Mouse (Mus musculus) heart, adult 9 months (tissue): ENCODE data around the gene Cnga4.
"Not testable (repeated sequence)": the region's sequence is repeated elsewhere in the genome, so short reads cannot be mapped to it uniquely, and the experiment has no call there.

Experiments
- DNase-seq, 2 experiments: peaks; one replicate each; pipeline ENCODE4 v3.0.0; 2022; ENCODE audit warnings: low spot score in 2 of 2

Gene Cnga4

GRCm38 (mm10) chr7:105404268-105404667 lies at the start of gene Cnga4:
Gene Cnga4, plus strand, starts transcription at chr7:105404568.
- no peak for DNase-seq

DNA sequence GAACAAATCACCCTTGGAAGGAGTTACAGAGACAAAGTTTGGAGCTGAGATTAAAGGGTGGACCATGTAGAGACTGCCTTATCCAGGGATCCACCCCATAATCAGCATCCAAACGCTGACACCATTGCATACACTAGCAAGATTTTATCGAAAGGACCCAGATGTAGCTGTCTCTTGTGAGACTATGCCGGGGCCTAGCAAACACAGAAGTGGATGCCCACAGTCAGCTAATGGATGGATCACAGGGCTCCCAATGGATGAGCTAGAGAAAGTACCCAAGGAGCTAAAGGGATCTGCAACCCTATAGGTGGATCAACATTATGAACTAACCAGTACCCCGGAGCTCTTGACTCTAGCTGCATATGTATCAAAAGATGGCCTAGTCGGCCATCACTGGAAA lies 48.3 kb upstream of the Cnga4 start:
- DNase-seq, result not testable (repeated sequence)

DNA sequence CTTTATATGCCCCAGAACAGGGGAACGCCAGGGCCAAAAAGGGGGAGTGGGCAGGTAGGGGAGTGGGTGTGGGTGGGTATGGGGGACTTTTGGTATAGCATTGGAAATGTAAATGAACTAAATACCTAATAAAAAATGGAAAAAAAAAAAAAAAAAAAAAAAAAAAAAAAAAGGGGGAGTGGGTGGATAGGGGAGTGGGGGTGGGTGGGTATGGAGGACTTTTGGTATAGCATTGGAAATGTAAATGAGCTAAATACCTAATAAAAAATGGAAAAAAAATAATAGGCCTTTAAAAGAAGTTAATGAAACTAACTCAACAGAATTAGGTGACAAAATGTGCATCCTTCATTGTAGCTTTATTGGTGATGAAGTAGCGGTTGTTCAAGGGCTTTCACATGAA lies 47.9 kb upstream of the Cnga4 start:
- not testable (repeated sequence) for DNase-seq

DNA sequence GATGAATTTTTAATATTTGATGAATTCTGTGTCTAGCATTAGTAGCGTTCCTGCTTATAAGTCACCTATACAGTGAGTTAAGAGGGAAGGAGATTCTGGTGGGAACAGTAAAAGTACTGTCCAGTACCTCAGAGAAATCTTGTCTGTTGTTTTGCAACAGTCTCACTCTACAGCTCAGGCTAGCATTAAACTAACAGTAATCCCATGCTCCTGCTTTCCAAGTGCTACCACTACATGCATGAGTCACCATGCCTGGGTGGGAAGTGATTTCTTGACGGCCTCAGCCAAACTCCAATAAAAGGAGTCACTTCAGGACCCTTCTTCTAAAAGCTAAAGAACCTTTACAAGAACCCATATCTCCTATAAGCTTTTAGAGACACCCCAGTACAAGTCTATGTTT lies 42.7 kb upstream of the Cnga4 start:
- no peak for DNase-seq

DNA sequence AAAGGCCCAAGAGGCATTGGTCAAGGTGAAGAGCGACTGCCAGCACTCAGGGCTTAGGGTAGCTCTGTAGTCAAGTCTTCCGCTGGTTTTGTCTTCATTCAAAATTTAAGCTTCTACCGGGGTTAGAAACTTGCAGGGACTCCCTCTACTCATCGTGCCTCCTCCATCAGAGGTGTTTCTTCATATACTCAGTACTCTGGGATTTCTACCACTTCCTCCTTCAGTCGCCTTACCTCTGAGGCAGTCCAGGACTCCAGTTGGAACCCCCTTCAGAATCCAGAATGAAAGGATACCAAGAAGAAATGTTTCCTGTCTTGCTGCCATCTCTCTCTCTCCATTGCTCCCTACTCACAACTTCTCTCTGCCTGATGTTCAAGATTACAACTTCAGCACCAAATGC lies 37.1 kb upstream of the Cnga4 start:
- DNase-seq, result no peak

GRCm38 (mm10) chr7:105367930-105368329 lies 36.4 kb upstream of the Cnga4 start, which contains the start of gene Olfr692:
Gene Olfr692, plus strand, starts transcription at chr7:105368230.
- no peak for DNase-seq

DNA sequence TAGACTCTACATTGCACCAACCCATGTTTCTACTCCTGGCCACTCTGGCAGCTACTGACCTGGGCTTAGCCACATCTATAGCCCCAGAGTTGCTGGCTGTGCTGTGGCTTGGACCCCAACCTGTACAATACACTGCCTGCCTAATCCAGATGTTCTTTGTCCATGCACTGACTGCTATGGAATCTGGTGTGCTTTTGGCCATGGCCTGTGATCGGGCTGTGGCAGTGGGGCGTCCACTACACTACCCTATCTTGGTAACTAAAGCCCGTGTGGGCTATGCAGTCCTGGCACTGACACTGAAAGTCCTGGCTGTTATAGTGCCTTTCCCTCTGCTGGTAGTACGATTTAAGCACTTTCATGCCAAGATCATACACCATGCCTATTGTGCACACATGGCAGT lies 35.8 kb upstream of the Cnga4 start:
- no peak for DNase-seq

DNA sequence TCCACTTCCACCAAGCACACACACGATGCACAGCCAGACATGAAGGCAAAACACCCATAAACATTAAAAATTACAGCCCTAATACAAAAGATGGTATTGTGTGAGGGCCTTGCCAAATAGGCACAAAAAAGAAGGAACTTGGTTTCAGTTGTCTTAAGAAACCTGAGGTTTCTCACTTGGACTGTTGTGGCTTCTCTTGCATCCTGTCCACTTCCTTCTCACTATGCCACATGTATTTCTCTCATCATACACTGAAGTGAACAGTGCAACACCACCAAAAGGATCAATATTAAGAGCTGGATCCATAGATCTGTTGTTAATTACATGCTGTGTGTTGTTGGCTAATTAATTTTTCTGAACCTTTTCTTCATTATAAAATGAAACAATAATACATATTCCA lies 31.5 kb upstream of the Cnga4 start:
- DNase-seq, result no peak

- peak; percentile 20 to 60 for DNase-seq
Measured at GRCm38 (mm10) chr7:105373509-105373908, 30.9 kb upstream of the Cnga4 start.

DNA sequence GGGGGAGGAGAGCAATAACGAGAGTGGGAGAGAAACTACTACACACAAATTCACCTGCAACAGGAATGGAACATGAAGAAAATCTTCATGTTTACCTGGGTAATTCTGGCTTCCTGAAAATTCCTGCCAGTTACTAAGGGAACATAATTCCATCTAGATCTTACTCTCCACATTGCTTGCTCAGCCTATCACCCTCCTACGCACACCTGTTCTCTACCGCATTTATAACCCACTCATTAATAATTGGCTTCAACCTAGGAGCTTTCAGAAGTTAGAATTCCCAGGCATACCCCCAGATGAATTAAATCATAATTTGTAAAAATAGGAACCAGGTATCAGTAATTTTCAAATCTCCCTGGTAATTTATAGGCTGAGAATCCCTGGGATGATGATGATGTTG lies 30.4 kb upstream of the Cnga4 start:
- no peak for DNase-seq

DNA sequence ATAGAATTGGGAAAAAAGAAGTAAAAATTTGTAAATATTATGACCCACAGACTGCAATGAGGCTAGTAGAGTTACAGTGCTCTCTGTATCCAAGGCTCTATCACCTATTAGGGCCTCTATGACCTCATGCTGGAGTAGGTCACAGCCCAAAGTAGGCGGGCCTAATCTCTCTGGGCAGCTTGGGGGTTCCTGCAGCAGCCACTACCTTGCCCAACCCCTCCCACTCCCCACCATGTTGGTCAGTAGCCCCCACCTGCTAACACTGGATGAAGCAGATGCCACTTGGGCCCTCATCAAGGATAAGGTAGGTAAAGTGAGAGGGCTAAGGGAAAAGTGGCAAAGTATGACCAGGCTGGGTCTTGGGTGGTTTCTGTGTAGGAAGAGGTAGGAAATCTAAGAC lies 29.5 kb upstream of the Cnga4 start, which contains the start of gene Gm5901:
Gene Gm5901 (plus strand): TSS at position 173 of the 400 bp plus-strand sequence.
- no peak for DNase-seq

DNA sequence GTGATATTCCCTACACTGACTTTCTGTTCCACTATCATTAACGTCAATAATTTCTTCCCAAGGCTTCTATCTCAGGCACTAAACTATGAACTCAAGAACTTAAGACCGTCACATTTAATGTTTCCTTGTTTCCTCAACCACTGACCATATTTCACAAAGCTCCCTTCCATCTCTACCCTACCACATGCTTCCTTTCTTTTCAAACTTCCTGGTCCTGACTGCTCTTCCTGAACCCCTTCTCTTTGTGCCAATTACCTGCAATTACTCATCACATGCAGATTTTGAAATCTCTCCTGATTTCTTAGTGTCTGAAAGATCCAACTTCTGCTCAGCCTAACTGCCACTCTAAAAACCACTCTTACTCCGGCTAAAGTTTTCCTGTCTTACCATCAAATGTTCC lies 24.0 kb upstream of the Cnga4 start:
- DNase-seq, result no peak

DNA sequence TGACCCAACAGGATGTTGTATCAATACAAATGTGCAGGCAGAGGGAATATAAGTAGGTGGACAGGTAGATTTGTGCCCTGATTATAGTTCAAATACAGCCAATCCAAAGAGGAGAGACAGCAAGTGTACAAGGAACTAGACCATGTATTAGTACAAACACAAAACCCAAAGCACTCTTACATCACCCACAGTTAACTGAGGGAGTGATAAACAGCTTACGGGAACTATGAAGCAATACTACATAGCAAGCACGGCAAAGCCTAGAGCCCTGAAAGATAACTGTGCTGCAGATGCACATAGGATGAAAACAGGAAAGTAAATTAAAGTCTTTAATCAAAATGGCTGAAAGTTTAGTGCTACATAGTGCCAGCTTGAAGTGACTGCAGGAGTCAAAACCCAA lies 16.7 kb upstream of the Cnga4 start:
- no peak for DNase-seq

DNA sequence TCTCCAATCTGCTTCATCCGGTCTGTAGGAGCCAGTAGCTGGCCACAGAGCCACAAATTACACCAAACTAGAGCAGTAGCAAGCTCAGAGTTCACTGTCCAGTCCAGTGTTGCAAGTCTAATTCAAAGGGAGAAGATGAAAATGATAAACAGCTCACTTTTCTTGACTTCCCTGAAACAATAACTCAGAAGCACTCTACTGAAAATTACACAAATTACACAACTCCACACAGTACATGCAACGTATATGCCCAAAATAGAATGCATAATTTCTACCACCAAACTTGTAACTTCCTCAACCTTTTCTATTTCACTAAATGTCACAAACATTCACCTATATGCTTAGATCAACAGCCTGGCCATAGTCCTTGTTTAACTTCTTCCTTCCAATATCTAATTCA lies 14.1 kb upstream of the Cnga4 start:
- no peak for DNase-seq

GRCm38 (mm10) chr7:105394606-105395005 lies 9.8 kb upstream of the Cnga4 start:
- DNase-seq, result no peak

DNA sequence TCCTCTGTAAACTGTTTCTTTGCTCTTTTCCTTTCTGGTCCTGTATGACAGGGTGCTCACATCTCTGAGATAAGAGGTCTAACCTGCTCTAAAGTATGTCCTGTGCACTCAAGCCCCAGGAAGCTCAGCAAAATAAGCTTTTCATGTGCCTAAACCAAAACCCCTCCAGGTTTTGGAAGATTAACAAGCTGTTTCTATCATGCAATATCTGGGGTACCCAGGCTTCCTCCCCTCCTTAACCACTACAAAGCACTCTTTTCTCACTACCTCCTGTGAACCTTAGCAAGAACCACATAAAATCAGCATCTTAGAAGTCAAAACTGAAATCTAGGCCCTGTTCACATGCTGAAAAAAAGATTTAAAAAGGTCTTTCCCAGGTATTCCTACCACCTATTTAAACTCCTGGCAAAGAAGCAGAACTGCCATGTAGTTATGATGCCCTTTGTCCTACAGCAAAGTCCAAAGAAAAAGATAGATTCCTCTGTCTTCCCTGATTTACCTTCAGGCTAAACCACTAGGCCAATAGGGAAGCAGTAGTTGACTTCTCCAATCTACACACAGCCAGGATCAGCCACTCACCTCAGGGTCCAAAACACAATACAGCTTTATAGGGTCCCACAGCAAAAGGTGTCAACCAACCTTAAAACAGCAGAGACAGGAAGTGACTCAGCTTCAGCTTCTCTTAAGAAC lies 9.1 kb upstream of the Cnga4 start:
- DNase-seq, result no peak

- no peak for DNase-seq
Measured at GRCm38 (mm10) chr7:105396126-105396525, 8.2 kb upstream of the Cnga4 start.

DNA sequence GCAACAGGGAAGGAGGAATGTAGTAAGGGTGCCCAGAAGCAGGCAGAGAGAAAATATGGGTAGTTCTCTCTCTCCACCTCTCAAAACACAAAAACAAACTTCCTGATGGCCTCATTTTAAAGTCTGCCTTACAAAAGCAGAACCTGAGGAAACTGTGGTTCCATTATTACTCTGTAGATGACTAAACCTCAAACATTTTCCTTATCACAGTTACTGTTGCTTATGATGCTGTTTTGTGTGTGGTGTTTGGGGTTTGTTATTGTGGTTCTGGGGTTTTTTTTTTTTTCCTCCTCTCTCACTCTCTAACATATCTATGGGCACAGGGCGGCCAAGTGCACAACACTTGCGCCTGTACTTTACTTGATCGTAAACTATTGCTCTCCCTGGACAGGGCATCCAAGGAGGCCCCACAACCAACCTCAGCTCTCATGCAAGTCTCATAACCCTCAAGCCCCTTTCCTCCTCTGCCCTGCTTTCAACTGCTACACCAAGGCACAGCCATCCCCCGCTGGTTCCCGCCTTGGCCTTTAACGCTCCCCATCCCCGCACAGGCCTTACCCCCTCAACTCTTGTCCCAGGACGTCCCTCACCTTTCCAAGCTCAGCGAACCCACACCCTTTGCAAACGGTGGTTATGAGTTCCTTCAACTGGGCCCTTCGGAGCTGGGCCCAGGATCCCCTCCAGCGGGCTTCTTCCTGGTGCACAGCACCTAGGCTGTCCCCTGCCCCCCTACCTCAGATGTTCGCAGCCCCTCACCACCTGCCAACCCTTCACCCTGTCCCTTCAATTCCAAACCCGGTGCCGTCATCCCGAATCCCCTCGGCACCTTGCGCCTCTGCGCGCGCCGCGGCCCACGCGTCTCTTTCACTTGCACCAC lies 5.1 kb upstream of the Cnga4 start:
- DNase-seq, result no peak

DNA sequence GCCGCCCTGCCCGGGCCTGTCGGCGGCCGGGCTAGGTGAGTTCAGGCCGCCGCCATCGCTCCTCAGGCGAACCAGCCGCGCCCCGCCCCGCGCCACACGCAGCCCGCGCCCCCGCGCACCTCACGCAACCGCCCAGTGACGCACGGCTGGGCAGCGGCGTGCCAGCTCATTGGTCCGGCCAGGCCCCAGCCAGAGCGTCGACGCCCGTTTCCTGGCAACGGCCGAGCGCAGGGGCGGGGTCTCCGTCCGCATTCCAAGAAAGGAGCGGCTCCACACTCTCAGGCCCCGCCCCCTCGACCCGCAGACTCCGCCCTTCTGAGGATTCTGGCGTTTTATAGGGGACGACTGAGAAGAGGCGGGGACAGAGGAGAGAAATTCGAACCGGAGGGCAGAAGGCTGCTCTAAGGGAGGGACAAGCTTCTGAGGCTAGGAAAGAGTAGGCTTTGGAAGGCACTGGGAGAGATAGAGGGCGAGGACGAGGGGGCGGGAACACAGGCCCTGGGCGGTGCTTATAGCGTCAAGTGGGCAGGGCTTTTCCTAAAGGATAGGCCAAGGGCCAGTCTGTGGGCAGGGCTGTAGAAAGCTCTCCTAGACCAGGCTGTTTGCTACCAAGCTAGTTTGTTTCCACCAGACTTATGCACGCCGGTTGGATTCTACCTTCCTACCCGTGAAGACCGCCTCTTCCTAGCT lies 4.3 kb upstream of the Cnga4 start, which contains the start of gene Fam160a2:
Gene Fam160a2 (minus strand): TSS at position 120 of the 690 bp plus-strand sequence.
- DNase-seq, result peak; percentile 99 to 100

GRCm38 (mm10) chr7:105406322-105406721 lies 2.0 kb downstream of the Cnga4 start:
- no peak for DNase-seq

- DNase-seq, result peak; percentile 36 to 75
Measured at GRCm38 (mm10) chr7:105411874-105412632, 7.7 kb downstream of the Cnga4 start.

DNA sequence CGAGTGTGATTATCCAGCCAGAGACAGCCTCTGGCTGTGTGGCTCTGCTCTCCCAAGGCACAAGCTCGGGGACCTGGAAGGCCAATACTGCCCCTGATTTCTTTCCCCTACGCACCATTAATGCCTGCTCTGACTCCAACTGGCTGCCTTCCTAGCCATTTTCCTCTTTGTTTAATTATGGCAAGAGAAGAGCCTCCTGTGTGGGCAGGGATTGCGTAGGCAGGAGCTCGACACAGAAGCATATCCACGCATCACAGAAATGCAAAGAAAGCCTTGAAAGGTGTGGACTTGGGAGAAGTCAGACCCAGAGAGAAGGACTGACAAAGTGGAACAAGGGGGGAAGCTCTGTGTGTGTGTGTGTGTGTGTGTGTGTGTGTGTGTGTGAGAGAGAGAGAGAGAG lies 10.0 kb downstream of the Cnga4 start:
- no peak for DNase-seq
